Mouse (Mus musculus): ENCODE measurements around the gene Hoxa6. TPM values are rescaled to one million over a fixed set of nuclear protein-coding genes. Genes with fewer than 3 reads are reported as not detected.

Gene Hoxa6
- polyA plus RNA-seq, 1 experiment, result 0.96 TPM

GRCm38 (mm10) chr6:52177061-52177735 lies 31.3 kb downstream of the Hoxa6 start, which contains the start of gene 5730596B20Rik:
Gene 5730596B20Rik (plus strand): TSS chr6:52177498.
- Histone ChIP-seq H3K4me3 (ENCODE audit: insufficient read depth, poor library complexity, severe bottlenecking) (no peak within 1 kb of the TSS), H3K36me3 (ENCODE audit: control insufficient read depth, insufficient read depth) (no peaks in the 10 kb centered on the region), H3ac (ENCODE audit: control insufficient read depth, insufficient read length, low read depth) (no peak within 1 kb of the TSS), H3K79me2 (ENCODE audit: control insufficient read depth, insufficient read depth) (no peaks in the 10 kb centered on the region), H3K79me3 (ENCODE audit: low read depth) (no peaks in the 10 kb centered on the region), H3K27me3 (ENCODE audit: control insufficient read depth, insufficient read depth, insufficient read length) (no peaks in the 10 kb centered on the region)
- TF ChIP-seq MYOD1 (IDR thresholded peaks at IDR 0.05; ENCODE audit: control insufficient read depth, insufficient read length, low read depth) (no peak), USF1 (IDR thresholded peaks at IDR 0.05; ENCODE audit: low read depth) (no peak), MYOG (IDR thresholded peaks at IDR 0.05; ENCODE audit: control insufficient read depth, extremely low read depth, insufficient read length) (no peak), FOSL1 (IDR thresholded peaks at IDR 0.05; ENCODE audit: insufficient read depth, low read length, poor library complexity, severe bottlenecking) (no peak), CEBPB (IDR thresholded peaks at IDR 0.05; ENCODE audit: low read depth) (no peak), CTCF (IDR thresholded peaks at IDR 0.05; ENCODE audit: control insufficient read depth, insufficient read depth, insufficient read length) (no peak), MAX (IDR thresholded peaks at IDR 0.05) (no peak)

GRCm38 (mm10) chr6:52176391-52176790 lies 32.1 kb downstream of the Hoxa6 start:
- TF ChIP-seq MYOG (IDR thresholded peaks at IDR 0.05; ENCODE audit: control insufficient read depth, extremely low read depth, insufficient read length), result no peak
- no peak for TF ChIP-seq FOSL1 (IDR thresholded peaks at IDR 0.05; ENCODE audit: insufficient read depth, low read length, poor library complexity, severe bottlenecking)
- Histone ChIP-seq H3K36me3 (ENCODE audit: control insufficient read depth, insufficient read depth) (no peaks in the 10 kb centered on the region), H3K79me2 (ENCODE audit: control insufficient read depth, insufficient read depth) (no peaks in the 10 kb centered on the region), H3ac (ENCODE audit: control insufficient read depth, insufficient read length, low read depth) (no peak overlapping the region), H3K4me3 (ENCODE audit: insufficient read depth, poor library complexity, severe bottlenecking) (no peak overlapping the region), H3K27me3 (ENCODE audit: control insufficient read depth, insufficient read depth, insufficient read length) (no peaks in the 10 kb centered on the region), H3K79me3 (ENCODE audit: low read depth) (no peaks in the 10 kb centered on the region)

- no peak overlapping the region for H3ac ChIP-seq (ENCODE audit: control insufficient read depth, insufficient read length, low read depth)
- TF ChIP-seq CTCF (IDR thresholded peaks at IDR 0.05; ENCODE audit: control insufficient read depth, insufficient read depth, insufficient read length) (no peak), MAX (IDR thresholded peaks at IDR 0.05) (no peak), MYOD1 (IDR thresholded peaks at IDR 0.05; ENCODE audit: control insufficient read depth, insufficient read length, low read depth) (no peak), FOSL1 (IDR thresholded peaks at IDR 0.05; ENCODE audit: insufficient read depth, low read length, poor library complexity, severe bottlenecking) (no peak), MYOG (IDR thresholded peaks at IDR 0.05; ENCODE audit: control insufficient read depth, extremely low read depth, insufficient read length) (no peak), USF1 (IDR thresholded peaks at IDR 0.05; ENCODE audit: low read depth) (no peak), CEBPB (IDR thresholded peaks at IDR 0.05; ENCODE audit: low read depth) (no peak)
- no peaks in the 10 kb centered on the region for H3K79me2 ChIP-seq (ENCODE audit: control insufficient read depth, insufficient read depth)
- no peaks in the 10 kb centered on the region for H3K27me3 ChIP-seq (ENCODE audit: control insufficient read depth, insufficient read depth, insufficient read length)
- no peaks in the 10 kb centered on the region for H3K79me3 ChIP-seq (ENCODE audit: low read depth)
- no peak overlapping the region for H3K4me3 ChIP-seq (ENCODE audit: insufficient read depth, poor library complexity, severe bottlenecking)
- H3K36me3 ChIP-seq (ENCODE audit: control insufficient read depth, insufficient read depth), result no peaks in the 10 kb centered on the region
Measured at GRCm38 (mm10) chr6:52175864-52176263, 32.7 kb downstream of the Hoxa6 start.

GRCm38 (mm10) chr6:52174968-52175751 lies 33.4 kb downstream of the Hoxa6 start:
- Histone ChIP-seq H3K79me3 (ENCODE audit: low read depth) (no peaks in the 10 kb centered on the region), H3K36me3 (ENCODE audit: control insufficient read depth, insufficient read depth) (no peaks in the 10 kb centered on the region), H3ac (ENCODE audit: control insufficient read depth, insufficient read length, low read depth) (no peak overlapping the region), H3K27me3 (ENCODE audit: control insufficient read depth, insufficient read depth, insufficient read length) (no peaks in the 10 kb centered on the region), H3K79me2 (ENCODE audit: control insufficient read depth, insufficient read depth) (no peaks in the 10 kb centered on the region), H3K4me3 (ENCODE audit: insufficient read depth, poor library complexity, severe bottlenecking) (no peak overlapping the region)
- TF ChIP-seq FOSL1 (IDR thresholded peaks at IDR 0.05; ENCODE audit: insufficient read depth, low read length, poor library complexity, severe bottlenecking) (no peak), MYOD1 (IDR thresholded peaks at IDR 0.05; ENCODE audit: control insufficient read depth, insufficient read length, low read depth) (no peak), USF1 (IDR thresholded peaks at IDR 0.05; ENCODE audit: low read depth) (no peak), MYOG (IDR thresholded peaks at IDR 0.05; ENCODE audit: control insufficient read depth, extremely low read depth, insufficient read length) (no peak), CTCF (IDR thresholded peaks at IDR 0.05; ENCODE audit: control insufficient read depth, insufficient read depth, insufficient read length) (no peak), CEBPB (IDR thresholded peaks at IDR 0.05; ENCODE audit: low read depth) (no peak), MAX (IDR thresholded peaks at IDR 0.05) (no peak)

GRCm38 (mm10) chr6:52173648-52174047 lies 34.9 kb downstream of the Hoxa6 start:
- no peak overlapping the region for H3K4me3 ChIP-seq (ENCODE audit: insufficient read depth, poor library complexity, severe bottlenecking)
- no peaks in the 10 kb centered on the region for H3K79me2 ChIP-seq (ENCODE audit: control insufficient read depth, insufficient read depth)
- H3K27me3 ChIP-seq (ENCODE audit: control insufficient read depth, insufficient read depth, insufficient read length), result no peaks in the 10 kb centered on the region
- H3K79me3 ChIP-seq (ENCODE audit: low read depth), result no peaks in the 10 kb centered on the region
- TF ChIP-seq FOSL1 (IDR thresholded peaks at IDR 0.05; ENCODE audit: insufficient read depth, low read length, poor library complexity, severe bottlenecking), result no peak
- no peak for TF ChIP-seq MYOG (IDR thresholded peaks at IDR 0.05; ENCODE audit: control insufficient read depth, extremely low read depth, insufficient read length)
- TF ChIP-seq MYOD1 (IDR thresholded peaks at IDR 0.05; ENCODE audit: control insufficient read depth, insufficient read length, low read depth), result no peak
- TF ChIP-seq CTCF (IDR thresholded peaks at IDR 0.05; ENCODE audit: control insufficient read depth, insufficient read depth, insufficient read length), result no peak
- no peak for TF ChIP-seq MAX (IDR thresholded peaks at IDR 0.05)
- no peak for TF ChIP-seq USF1 (IDR thresholded peaks at IDR 0.05; ENCODE audit: low read depth)
- TF ChIP-seq CEBPB (IDR thresholded peaks at IDR 0.05; ENCODE audit: low read depth), result no peak
- no peaks in the 10 kb centered on the region for H3K36me3 ChIP-seq (ENCODE audit: control insufficient read depth, insufficient read depth)
- no peak overlapping the region for H3ac ChIP-seq (ENCODE audit: control insufficient read depth, insufficient read length, low read depth)
